In genomic region chr7:128528596-128528995, GRCm38 (mm10) we compare ENCODE assay signal across 14 mouse cellular contexts. TPM values are rescaled to one million over a fixed set of nuclear protein-coding genes. Genes with fewer than 3 reads are reported as not detected.
DNase-seq lines count a peak whose midpoint lies in the region; ATAC-seq and TF ChIP-seq lines count a peak whose summit lies in the region.
"Had no signal": no experiment of that assay in that cellular context is flagged by ENCODE, and none has a peak within 500 bp of the region (broad histone marks: within the 10 kb centered on the region; RNA-seq: fewer than 3 reads in every experiment).

No protein-coding gene starts in this region.

- peaks cover 2% of the 10 kb centered on the region; the same call in 1 of the 2 replicates for H3K79me2 ChIP-seq in heart, adult 2 months (replicated peaks; ENCODE audit: control insufficient read depth, insufficient read depth, low read length)

- 0 out of 2 replicates have a peak overlapping the region, but pooled peaks have one; percentile 26 for H3K4me2 ChIP-seq in intestine, embryonic 14.5 days (ENCODE audit: low read length)
- H3K4me2 ChIP-seq in intestine, postnatal 0 days (replicated peaks; ENCODE audit: low read depth): no peak overlapping the region
- no peak overlapping the region for H3K4me2 ChIP-seq in midbrain, embryonic 15.5 days
- H3K4me2 ChIP-seq: embryonic facial prominence, embryonic 13.5 days had no signal

- ATAC-seq in intestine, embryonic 14.5 days (replicated peaks; ENCODE audit: low FRiP score, low TSS enrichment, low read depth): no peak
- no peak for ATAC-seq in intestine, postnatal 0 days
- no peak for ATAC-seq in midbrain, embryonic 15.5 days (replicated peaks)

- 48% methylated on average over 9 of the region's 9 CpGs for WGBS in heart, adult 2 months
- 61% methylated on average over 9 of the region's 9 CpGs for WGBS in intestine, embryonic 14.5 days
- WGBS in intestine, postnatal 0 days: 67% methylated on average over 9 of the region's 9 CpGs
- 82% methylated on average over 9 of the region's 9 CpGs for WGBS in midbrain, embryonic 15.5 days

- H3K4me3 ChIP-seq in heart, adult 2 months: peak overlapping the region; percentile 3
- no peak overlapping the region for H3K4me3 ChIP-seq in intestine, embryonic 14.5 days (ENCODE audit: low read depth, low read length)
- H3K4me3 ChIP-seq in intestine, postnatal 0 days (ENCODE audit: low read depth, low read length): no peak overlapping the region
- no peak overlapping the region for H3K4me3 ChIP-seq in left cerebral cortex, adult 2 months
- H3K4me3 ChIP-seq in midbrain, embryonic 15.5 days: no peak overlapping the region
- H3K4me3 ChIP-seq: embryonic facial prominence, embryonic 13.5 days had no signal

- peak overlapping the region; percentile 100 for H3K27ac ChIP-seq in heart, adult 2 months
- peak overlapping the region; percentile 83; the same call in 1 of the 2 replicates for H3K27ac ChIP-seq in intestine, embryonic 14.5 days (ENCODE audit: low read depth)
- H3K27ac ChIP-seq in intestine, postnatal 0 days (ENCODE audit: low read depth, low read length): no peak overlapping the region
- no peak overlapping the region for H3K27ac ChIP-seq in left cerebral cortex, adult 2 months
- no peak overlapping the region for H3K27ac ChIP-seq in midbrain, embryonic 15.5 days
- H3K27ac ChIP-seq: liver, embryonic 14.5 days had no signal

- peaks cover 35% of the 10 kb centered on the region for H3K4me1 ChIP-seq in heart, adult 2 months (ENCODE audit: control insufficient read depth, insufficient read depth, low read length)
- peaks cover 61% of the 10 kb centered on the region for H3K4me1 ChIP-seq in intestine, embryonic 14.5 days (replicated peaks; ENCODE audit: control insufficient read depth, insufficient read depth, low read length)
- H3K4me1 ChIP-seq in intestine, postnatal 0 days (replicated peaks; ENCODE audit: control insufficient read depth, insufficient read depth, low read length): no peaks in the 10 kb centered on the region
- H3K4me1 ChIP-seq in midbrain, embryonic 15.5 days: peaks cover 42% of the 10 kb centered on the region

- no peak for TF ChIP-seq POLR2A in heart, adult 2 months (IDR thresholded peaks at IDR 0.05; ENCODE audit: insufficient read depth, low read depth, low read length)

- H3K27me3 ChIP-seq in heart, adult 2 months (ENCODE audit: control insufficient read depth, insufficient read depth, low read length): no peaks in the 10 kb centered on the region
- no peaks in the 10 kb centered on the region for H3K27me3 ChIP-seq in intestine, embryonic 14.5 days (replicated peaks; ENCODE audit: control insufficient read depth, insufficient read depth, low read length)
- H3K27me3 ChIP-seq in intestine, postnatal 0 days (replicated peaks; ENCODE audit: control insufficient read depth, insufficient read depth, low read length): peaks cover 12% of the 10 kb centered on the region
- peaks cover 12% of the 10 kb centered on the region; the same call in 1 of the 2 replicates for H3K27me3 ChIP-seq in midbrain, embryonic 15.5 days (replicated peaks)
- H3K27me3 ChIP-seq: embryonic facial prominence, embryonic 13.5 days had no signal

- intact Hi-C loops in heart, adult 2 months (cut with DNase I): no loop called here
- intact Hi-C loops in heart, postnatal 10 days (cut with DNase I): no loop called here
- intact Hi-C loops in left cerebral cortex, adult 2 months (cut with DNase I): no loop called here

- no peaks in the 10 kb centered on the region for H3K9me3 ChIP-seq in intestine, embryonic 14.5 days (ENCODE audit: control insufficient read depth, low read length)
- no peaks in the 10 kb centered on the region for H3K9me3 ChIP-seq in intestine, postnatal 0 days (ENCODE audit: control insufficient read depth)
- H3K9me3 ChIP-seq in midbrain, embryonic 15.5 days: no peaks in the 10 kb centered on the region
- H3K9me3 ChIP-seq: embryonic facial prominence, embryonic 13.5 days had no signal

- H3K9ac ChIP-seq in heart, adult 2 months (ENCODE audit: low read depth, low read length): peak overlapping the region; percentile 25
- H3K9ac ChIP-seq in intestine, embryonic 14.5 days (ENCODE audit: low read length): no peak overlapping the region
- no peak overlapping the region for H3K9ac ChIP-seq in intestine, postnatal 0 days (ENCODE audit: low read depth, low read length)
- H3K9ac ChIP-seq in midbrain, embryonic 15.5 days: no peak overlapping the region
- H3K9ac ChIP-seq: embryonic facial prominence, embryonic 13.5 days; liver, embryonic 14.5 days had no signal

- TF ChIP-seq CTCF in heart, adult 2 months (IDR thresholded peaks at IDR 0.05): no peak
- TF ChIP-seq CTCF in intestine, postnatal 0 days (IDR thresholded peaks at IDR 0.05; ENCODE audit: low read depth): no peak
- no peak for TF ChIP-seq CTCF in left cerebral cortex, adult 2 months (IDR thresholded peaks at IDR 0.05)

- DNase-seq in heart, adult 2 months: peak in 1 of 2 experiments; percentile 37
- DNase-seq in heart, adult 8-10 months (ENCODE audit: low spot score): no peak
- no peak for DNase-seq in intestine, embryonic 14.5 days (ENCODE audit: low spot score)
- DNase-seq in MN1 (ENCODE audit: low spot score): peak; percentile 26
- DNase-seq in heart, postnatal 10 days: peak; percentile 19 to 20
- DNase-seq in left cerebral cortex, adult 2 months (ENCODE audit: extremely low spot score in 1 of 2, low spot score in 2 of 2): no peak
- DNase-seq: adrenal gland, postnatal 14 days; kidney, postnatal 14 days; layer of hippocampus, adult 9-11 months; right cerebral cortex, adult 18-20 months had no signal

- no peak for TF ChIP-seq EP300 in heart, adult 2 months (IDR thresholded peaks at IDR 0.05; ENCODE audit: insufficient read depth, low read depth, low read length)

- H3K36me3 ChIP-seq in heart, adult 2 months (ENCODE audit: control insufficient read depth, insufficient read depth, low read length): peaks cover 14% of the 10 kb centered on the region
- H3K36me3 ChIP-seq in intestine, embryonic 14.5 days (ENCODE audit: control insufficient read depth, insufficient read depth, low read length): no peaks in the 10 kb centered on the region
- H3K36me3 ChIP-seq in intestine, postnatal 0 days (ENCODE audit: control insufficient read depth, insufficient read depth): no peaks in the 10 kb centered on the region
- H3K36me3 ChIP-seq in midbrain, embryonic 15.5 days (replicated peaks): no peaks in the 10 kb centered on the region
- H3K36me3 ChIP-seq: embryonic facial prominence, embryonic 13.5 days had no signal

RNA-seq across cellular contexts. Expression of gene Bag3, which starts 5.2 kb away (rescaled TPM):
- 100 to 1,000 TPM; 259 to 296 TPM for total RNA-seq in heart, adult 2 months (2021)
- polyA plus RNA-seq in heart, adult 2 months (2012; rRNA removed): 133 and 148 TPM in 2 replicates
- total RNA-seq in heart, adult 8-10 months (2022): 100 to 1,000 TPM; 281 to 370 (median 342) TPM
- 13.6 and 15.0 TPM in 2 replicates for polyA plus RNA-seq in intestine, embryonic 14.5 days (2014; fragmentation: Nextera tagmentation; extraction: Ambion mirVana)
- 7.4 and 7.5 TPM in 2 replicates for polyA plus RNA-seq in intestine, postnatal 0 days (2015; fragmentation: Nextera tagmentation; extraction: Ambion mirVana)
- total RNA-seq in heart, postnatal 10 days (2021): 100 to 1,000 TPM; 157 to 160 TPM
- total RNA-seq in left cerebral cortex, adult 2 months (2021): 1 to 10 TPM; 7.8 to 8.0 TPM
- polyA plus RNA-seq in midbrain, embryonic 15.5 days (2015; fragmentation: Nextera tagmentation; extraction: Ambion mirVana): 2.0 and 2.5 TPM in 2 replicates

Comparison
In these comparisons a context has a peak if more than half of its experiments do, and no peak if none do; other contexts are left out.
1. DNase-seq: peak in MN1 (single experiment) and heart, postnatal 10 days (2 of 2); none in heart, adult 8-10 months (single experiment), intestine, embryonic 14.5 days (single experiment) and left cerebral cortex, adult 2 months (0 of 2).
2. H3K27ac ChIP-seq: peak in heart, adult 2 months (single experiment) and intestine, embryonic 14.5 days (single experiment); none in intestine, postnatal 0 days (single experiment), left cerebral cortex, adult 2 months (single experiment) and midbrain, embryonic 15.5 days (single experiment).
3. RNA of gene Bag3, which starts 5.2 kb away (total RNA-seq): 281 to 370 TPM in heart, adult 8-10 months, 259 to 296 TPM in heart, adult 2 months and 157 to 160 TPM in heart, postnatal 10 days; 7.8 to 8.0 TPM in left cerebral cortex, adult 2 months; every median in the first group is over 10 times any median in the second.